Mouse (Mus musculus) B cell, adult 2 months (primary cell): ENCODE measurements at regions not wholly inside any gene's neighbourhood (a gene's known extent, or its start where the extent isn't known, plus 50 kb on each side); places are given as distances from the start of the nearest gene placed in this dataset.

ENCODE experiments used
- DNase-seq, 2 experiments: peaks; one replicate each; pipeline ENCODE4 v3.0.0; 2022

GRCm38 (mm10) chr11:48427423-48427822, 372.7 kb upstream of the Rack1 start:
- DNase-seq = no peak

GRCm38 (mm10) chr11:48426446-48426845, 373.7 kb upstream of the Rack1 start:
- DNase-seq = no peak

DNA sequence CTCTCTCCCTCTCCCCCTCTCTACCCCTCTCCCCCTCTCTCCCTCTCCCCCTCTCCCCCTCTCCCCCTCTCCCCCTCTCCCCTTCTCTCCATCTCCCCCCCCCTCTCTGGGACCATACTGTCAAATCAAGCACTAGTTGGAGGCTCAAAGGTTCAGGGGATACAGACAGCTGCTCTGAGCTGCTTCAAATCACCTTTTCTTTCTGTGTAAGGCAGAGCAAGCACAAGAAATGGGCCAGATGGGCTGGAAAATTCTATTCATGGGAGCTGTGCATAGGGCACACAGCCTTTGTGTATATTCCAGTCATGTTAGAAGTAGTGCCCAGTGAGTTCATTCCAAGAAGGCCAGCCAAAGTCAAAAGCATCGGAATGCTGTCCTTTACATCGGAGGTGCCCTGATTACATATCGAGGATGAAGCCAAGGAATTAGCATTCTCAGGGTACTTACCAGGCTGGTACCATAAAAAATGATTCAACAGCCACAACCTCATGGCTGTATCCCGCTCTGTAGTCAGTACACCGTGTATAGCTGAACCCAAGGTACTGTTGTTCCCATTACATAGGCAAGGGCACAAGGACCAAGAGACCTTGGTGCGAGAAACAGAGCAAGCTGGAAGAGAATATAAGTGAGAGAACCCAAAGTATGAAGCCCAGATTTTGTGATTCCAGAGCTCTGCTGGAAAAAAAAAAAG, 381.9 kb upstream of the Rack1 start:
- no peak for DNase-seq

GRCm38 (mm10) chr11:48417615-48418014, 382.5 kb upstream of the Rack1 start:
- no peak for DNase-seq

DNA sequence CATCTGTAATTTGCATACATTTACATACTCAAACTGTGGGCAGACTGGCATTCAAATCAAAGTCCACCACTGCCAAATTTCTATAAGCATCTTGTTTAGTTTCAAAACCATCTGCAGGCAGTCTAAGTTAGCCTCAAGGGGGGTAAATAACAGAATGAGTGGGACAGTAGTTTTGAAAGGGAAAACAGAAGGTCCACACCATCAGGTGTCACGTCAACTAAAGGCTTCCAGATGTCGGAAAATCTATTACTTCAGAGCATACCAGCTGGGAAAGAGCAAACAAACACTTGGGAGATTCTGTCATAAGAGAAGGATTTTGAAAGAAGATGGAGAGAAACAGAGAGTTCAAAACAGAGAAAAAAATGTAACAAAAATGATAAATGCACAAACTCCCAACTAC, 402.1 kb upstream of the Rack1 start:
- DNase-seq = no peak

GRCm38 (mm10) chr11:48381489-48381888, 392.7 kb upstream of the Sgcd start:
- no peak for DNase-seq

DNA sequence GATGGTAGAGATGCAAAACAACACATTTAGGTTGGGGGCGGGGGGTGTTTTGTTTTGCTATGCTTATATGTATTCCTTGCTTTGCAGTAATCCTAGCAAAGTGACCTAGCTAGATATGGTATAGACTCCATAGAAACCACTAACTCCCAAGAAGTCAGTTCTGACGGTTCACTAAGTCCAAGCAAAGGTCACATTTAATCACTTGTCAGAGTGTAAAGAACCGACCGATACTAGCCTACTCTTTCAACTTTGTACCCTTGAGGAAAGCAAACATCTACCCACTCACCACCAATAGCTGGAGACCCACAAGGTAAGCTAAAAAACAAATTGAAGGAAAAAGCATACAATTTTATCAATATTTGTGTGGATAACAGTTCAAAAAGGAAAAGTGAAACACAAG, 389.3 kb upstream of the Sgcd start:
- DNase-seq = no peak

- DNase-seq = no peak
Observed at GRCm38 (mm10) chr11:48377269-48377668, 388.5 kb upstream of the Sgcd start.

- no peak for DNase-seq
Observed at GRCm38 (mm10) chr11:48351349-48352023, 362.7 kb upstream of the Sgcd start.

DNA sequence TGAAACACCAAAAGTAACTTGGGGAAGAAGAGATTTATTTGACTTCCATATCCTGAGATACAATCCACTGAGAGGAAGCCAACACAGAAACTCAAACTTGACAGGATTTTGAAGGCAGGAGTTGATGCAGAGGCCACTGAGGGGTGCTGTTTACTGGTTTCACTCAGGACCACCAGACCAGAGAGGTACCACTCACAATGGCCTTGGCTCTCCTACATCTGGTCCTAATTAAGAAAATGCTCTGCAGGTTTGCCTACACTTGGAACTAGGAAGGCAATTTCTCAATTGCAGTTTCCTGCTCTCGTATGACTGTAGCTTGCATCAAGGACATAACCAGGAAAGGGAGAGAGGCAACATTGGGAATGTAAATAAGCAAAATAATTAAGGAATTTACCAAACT, 325.7 kb upstream of the Sgcd start:
- DNase-seq = no peak

- no peak for DNase-seq
Observed at GRCm38 (mm10) chr11:48295370-48295769, 306.6 kb upstream of the Sgcd start.

GRCm38 (mm10) chr11:48262492-48262891, 273.7 kb upstream of the Sgcd start:
- no peak for DNase-seq

- DNase-seq = no peak
Observed at GRCm38 (mm10) chr11:48261089-48261488, 272.3 kb upstream of the Sgcd start.

- no peak for DNase-seq
Observed at GRCm38 (mm10) chr11:48250678-48251317, 262.0 kb upstream of the Sgcd start.

GRCm38 (mm10) chr11:48249315-48249714, 260.5 kb upstream of the Sgcd start:
- no peak for DNase-seq

GRCm38 (mm10) chr11:48221156-48221555, 232.4 kb upstream of the Sgcd start:
- DNase-seq = no peak

- no peak for DNase-seq
Observed at GRCm38 (mm10) chr11:48219157-48219556, 230.4 kb upstream of the Sgcd start.

GRCm38 (mm10) chr11:48216762-48217161, 228.0 kb upstream of the Sgcd start:
- no peak for DNase-seq

GRCm38 (mm10) chr11:48186604-48187003, 197.8 kb upstream of the Sgcd start:
- DNase-seq = no peak

DNA sequence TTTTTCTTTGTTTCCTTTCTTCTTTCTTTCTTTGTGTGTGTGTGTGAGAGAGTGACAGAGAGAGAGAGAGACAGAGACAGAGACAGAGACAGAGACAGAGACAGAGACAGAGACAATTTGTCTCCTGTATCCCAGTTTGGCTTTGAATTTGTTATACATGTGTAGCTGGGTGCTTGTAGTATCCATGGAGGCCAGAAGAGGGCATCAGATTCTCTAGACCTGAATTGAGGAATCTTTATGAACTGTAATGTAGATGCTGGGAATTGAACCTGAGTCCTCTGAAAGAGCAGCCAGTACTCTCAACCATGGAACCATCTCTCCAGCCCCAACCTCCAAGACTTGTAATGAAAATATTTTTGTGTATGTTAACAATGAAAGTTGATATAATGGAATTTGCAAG, 190.2 kb upstream of the Sgcd start:
- no peak for DNase-seq

- DNase-seq = no peak
Observed at GRCm38 (mm10) chr11:48178174-48178573, 189.4 kb upstream of the Sgcd start.

DNA sequence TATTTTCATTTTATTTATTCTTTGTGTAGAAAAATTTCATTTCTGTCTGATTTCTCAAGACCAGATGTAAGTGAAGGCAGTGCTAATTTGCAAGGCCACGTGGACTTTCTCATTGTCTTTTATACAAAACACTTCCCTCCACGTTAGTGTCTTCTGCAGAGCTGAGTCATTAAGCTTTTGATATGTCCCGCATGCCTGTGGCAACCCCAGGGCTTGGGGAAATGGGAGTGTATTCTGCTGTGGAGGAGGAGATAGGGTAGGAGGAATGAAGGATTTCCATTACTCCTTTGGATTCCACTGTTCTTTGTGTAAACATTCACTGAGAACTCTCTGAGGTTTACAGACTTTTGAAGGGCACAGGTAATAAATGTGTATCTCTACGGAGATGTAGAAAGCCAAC, 187.7 kb upstream of the Sgcd start:
- no peak for DNase-seq

- no peak for DNase-seq
Observed at GRCm38 (mm10) chr11:48152219-48152618, 163.4 kb upstream of the Sgcd start.

GRCm38 (mm10) chr11:48133335-48133734, 144.6 kb upstream of the Sgcd start:
- no peak for DNase-seq
